29 mouse cellular contexts compared by ENCODE assay signal in the genomic region with DNA sequence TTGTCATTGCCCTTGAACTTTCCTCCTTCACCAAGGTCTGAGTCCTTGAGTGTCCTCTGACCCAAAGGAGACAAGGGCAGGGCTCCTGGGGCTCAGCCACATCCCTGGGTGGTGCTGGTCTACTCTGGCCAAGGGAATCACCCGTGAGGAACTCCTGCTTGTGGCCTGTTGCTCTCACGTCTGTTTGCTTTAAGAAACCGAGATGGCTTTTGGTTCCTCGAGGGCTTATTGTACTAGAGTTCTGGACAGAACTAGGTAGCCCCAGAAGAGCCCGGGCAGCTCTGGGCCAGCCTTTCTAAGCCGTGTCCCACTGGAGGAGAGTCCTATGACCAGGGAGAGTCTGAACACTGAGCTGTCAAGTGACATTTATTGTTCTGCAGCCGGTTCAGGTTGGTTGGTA. TPM values are rescaled to one million over a fixed set of nuclear protein-coding genes. Genes with fewer than 3 reads are reported as not detected.
A peak's percentile ranks its signal among the peaks of the same experiment; 100 is the strongest.
DNase-seq lines count a peak whose midpoint lies in the region; ATAC-seq and TF ChIP-seq lines count a peak whose summit lies in the region.
"Had no signal": no experiment of that assay in that cellular context is flagged by ENCODE, and none has a peak within 500 bp of the region (broad histone marks: within the 10 kb centered on the region; RNA-seq: fewer than 3 reads in every experiment).

No protein-coding gene starts in this region.

- H3K4me3 ChIP-seq in lung, embryonic 15.5 days = no peak overlapping the region
- H3K4me3 ChIP-seq in myocyte = no peak overlapping the region
- no peak overlapping the region for H3K4me3 ChIP-seq in forebrain, embryonic 14.5 days (ENCODE audit: low read depth, low read length)
- H3K4me3 ChIP-seq: heart, embryonic 10.5 days; hindbrain, embryonic 12.5 days; midbrain, embryonic 13.5 days; neural tube, embryonic 15.5 days had no signal

- H3K79me2 ChIP-seq in myocyte (ENCODE audit: control insufficient read depth, insufficient read depth) = no peaks in the 10 kb centered on the region

- WGBS in lung, embryonic 15.5 days = 55% methylated on average over 7 of the region's 7 CpGs
- 94% methylated on average over 7 of the region's 7 CpGs for WGBS in forebrain, embryonic 14.5 days

- peaks cover 11% of the 10 kb centered on the region for H3K4me1 ChIP-seq in lung, embryonic 15.5 days
- no peaks in the 10 kb centered on the region for H3K4me1 ChIP-seq in forebrain, embryonic 14.5 days (ENCODE audit: control insufficient read depth, insufficient read depth, low read length)
- H3K4me1 ChIP-seq: hindbrain, embryonic 12.5 days; neural tube, embryonic 15.5 days had no signal

- TF ChIP-seq POLR2A in myocyte (IDR thresholded peaks at IDR 0.05; ENCODE audit: insufficient read length, low read depth) = no peak

- DNase-seq in lung, adult 18-20 months = peak; percentile 29 to 62
- no peak for DNase-seq in lung, postnatal 14 days
- no peak for DNase-seq in kidney, adult 9 months
- DNase-seq in thymus, postnatal 36 days = no peak
- no peak for DNase-seq in forebrain, embryonic 14.5 days (ENCODE audit: low spot score)
- DNase-seq: adrenal gland, postnatal 14 days; cerebellum, adult 11-12 months; cerebellum, adult 9-11 months; embryo, embryonic 11 days; forebrain, postnatal 0 days; gastrocnemius, postnatal 10 days; heart, postnatal 36 days; kidney, adult 8-10 months; kidney, postnatal 10 days; layer of hippocampus, adult 9-11 months; liver; retina, postnatal 1 day; right cerebral cortex, postnatal 14 days had no signal

- no peaks in the 10 kb centered on the region for H3K27me3 ChIP-seq in lung, embryonic 15.5 days
- no peaks in the 10 kb centered on the region for H3K27me3 ChIP-seq in myocyte (ENCODE audit: control insufficient read depth, insufficient read depth, insufficient read length)
- no peaks in the 10 kb centered on the region for H3K27me3 ChIP-seq in forebrain, embryonic 14.5 days (replicated peaks; ENCODE audit: control insufficient read depth, insufficient read depth, low read length)
- H3K27me3 ChIP-seq: hindbrain, embryonic 12.5 days; midbrain, embryonic 13.5 days; neural tube, embryonic 15.5 days had no signal

- ATAC-seq in lung, embryonic 15.5 days (ENCODE audit: borderline replicate concordance, extremely low read depth, low FRiP score, low TSS enrichment) = no peak
- ATAC-seq in forebrain, embryonic 14.5 days = no peak
- ATAC-seq: CD4-positive, CD25-positive, alpha-beta regulatory T cell, adult 4 months; forebrain, postnatal 0 days; intestine, embryonic 16.5 days; midbrain, embryonic 13.5 days had no signal

- no peak overlapping the region for H3ac ChIP-seq in myocyte (ENCODE audit: control insufficient read depth, insufficient read length)

- no peaks in the 10 kb centered on the region for H3K9me3 ChIP-seq in lung, embryonic 15.5 days
- H3K9me3 ChIP-seq in forebrain, embryonic 14.5 days (replicated peaks; ENCODE audit: control insufficient read depth, low read length) = no peaks in the 10 kb centered on the region
- H3K9me3 ChIP-seq: heart, embryonic 10.5 days; hindbrain, embryonic 12.5 days; midbrain, embryonic 13.5 days; neural tube, embryonic 15.5 days had no signal

- peak overlapping the region; percentile 74 for H3K27ac ChIP-seq in lung, embryonic 15.5 days
- no peak overlapping the region for H3K27ac ChIP-seq in forebrain, embryonic 14.5 days (ENCODE audit: low read depth, low read length)
- H3K27ac ChIP-seq: heart, embryonic 10.5 days; hindbrain, embryonic 12.5 days; liver, embryonic 14.5 days; macrophage; midbrain, embryonic 13.5 days; neural tube, embryonic 15.5 days had no signal

- no peaks in the 10 kb centered on the region for H3K36me3 ChIP-seq in lung, embryonic 15.5 days
- no peaks in the 10 kb centered on the region for H3K36me3 ChIP-seq in myocyte (ENCODE audit: control insufficient read depth, insufficient read depth)
- no peaks in the 10 kb centered on the region for H3K36me3 ChIP-seq in forebrain, embryonic 14.5 days (ENCODE audit: control insufficient read depth, insufficient read depth, low read length)
- H3K36me3 ChIP-seq: heart, embryonic 10.5 days; hindbrain, embryonic 12.5 days; midbrain, embryonic 13.5 days; neural tube, embryonic 15.5 days had no signal

- H3K9ac ChIP-seq in lung, embryonic 15.5 days = no peak overlapping the region
- no peak overlapping the region for H3K9ac ChIP-seq in forebrain, embryonic 14.5 days (ENCODE audit: low read length)
- H3K9ac ChIP-seq: forebrain, postnatal 0 days; hindbrain, embryonic 12.5 days; liver, embryonic 14.5 days; midbrain, embryonic 13.5 days; neural tube, embryonic 15.5 days had no signal

- H3K4me2 ChIP-seq in lung, embryonic 15.5 days = no peak overlapping the region
- H3K4me2 ChIP-seq in myocyte (ENCODE audit: low read depth) = no peak overlapping the region
- H3K4me2 ChIP-seq in forebrain, embryonic 14.5 days (ENCODE audit: low read length) = no peak overlapping the region
- H3K4me2 ChIP-seq: hindbrain, embryonic 12.5 days; midbrain, embryonic 13.5 days; neural tube, embryonic 15.5 days had no signal

TF ChIP-seq in myocyte, 11 proteins besides CTCF, POLR2A, EP300 and RAD21:
- 0 out of 2 replicates have a peak, but pooled peaks have one; percentile 1 for TF ChIP-seq CEBPB (IDR thresholded peaks at IDR 0.05; ENCODE audit: insufficient read depth, poor library complexity, severe bottlenecking)
- TF ChIP-seq MAX (IDR thresholded peaks at IDR 0.05; ENCODE audit: low read depth) = no peak
- no peak for TF ChIP-seq SRF (IDR thresholded peaks at IDR 0.05; ENCODE audit: control insufficient read depth, insufficient read length, low read depth)

RNA-seq across cellular contexts. Expression of gene Gm32742, which starts 3.8 kb away (rescaled TPM):
- 0.03 and 0.09 TPM in 2 replicates for polyA plus RNA-seq in lung, embryonic 15.5 days (2015; fragmentation: Nextera tagmentation; extraction: Ambion mirVana)
- 0.22 TPM for polyA plus RNA-seq in myocyte (2012; fragmentation: generic; extraction: Trizol)
- 0.04 TPM in 1 of 2 replicates, not detected in the other for polyA plus RNA-seq in forebrain, embryonic 14.5 days (2014; fragmentation: Nextera tagmentation; extraction: Ambion mirVana)
- polyA plus RNA-seq: heart, embryonic 10.5 days; macrophage; midbrain, embryonic 13.5 days; neural tube, embryonic 15.5 days had no signal

RNA-seq across cellular contexts. Expression of gene Pou2af1, which starts 44.4 kb away (rescaled TPM):
- polyA plus RNA-seq in lung, embryonic 15.5 days (2015; fragmentation: Nextera tagmentation; extraction: Ambion mirVana) = 0.14 and 0.30 TPM in 2 replicates
- polyA plus RNA-seq in myocyte (2012; fragmentation: generic; extraction: Trizol) = 1.4 TPM
- 0.09 and 0.11 TPM in 2 replicates for polyA plus RNA-seq in forebrain, embryonic 14.5 days (2014; fragmentation: Nextera tagmentation; extraction: Ambion mirVana)
- polyA plus RNA-seq: forebrain, postnatal 0 days; hindbrain, embryonic 12.5 days; limb, embryonic 11.5 days; midbrain, embryonic 13.5 days had no signal

Comparison
In these comparisons a context has a peak if more than half of its experiments do, and no peak if none do; other contexts are left out.
1. DNase-seq: peak in lung, adult 18-20 months (2 of 2); none in lung, postnatal 14 days (single experiment), kidney, adult 9 months (single experiment), thymus, postnatal 36 days (0 of 2) and forebrain, embryonic 14.5 days (single experiment).